Mouse (Mus musculus): ENCODE results near the gene Myo3b. TPM values are rescaled to one million over a fixed set of nuclear protein-coding genes. Genes with fewer than 3 reads are reported as not detected.

Myo3b gene
- polyA plus RNA-seq, 1 experiment from 2014 or later: 0.70 TPM

- Histone ChIP-seq H3K4me2 (ENCODE audit: low read depth, low read length) (no peak overlapping the region), H3K9ac (ENCODE audit: low read length) (no peak overlapping the region), H3K9me3 (ENCODE audit: control insufficient read depth, low read length) (no peaks in the 10 kb centered on the region), H3K27ac (ENCODE audit: low read length) (no peak overlapping the region), H3K4me1 (replicated peaks; ENCODE audit: control insufficient read depth, insufficient read depth, low read length) (peaks cover 6% of the 10 kb centered on the region), H3K27me3 (ENCODE audit: control insufficient read depth, insufficient read depth, low read depth, low read length) (no peaks in the 10 kb centered on the region), H3K4me3 (ENCODE audit: low read length) (no peak overlapping the region), H3K36me3 (ENCODE audit: control insufficient read depth, insufficient read depth, low read length) (peaks cover 28% of the 10 kb centered on the region)
- ATAC-seq (ENCODE audit: low read depth): no peak
- 22% methylated on average over 6 of the region's 6 CpGs for WGBS
Observed at GRCm38 (mm10) chr2:70018236-70018635, 20.7 kb upstream of the Myo3b start.

- Histone ChIP-seq H3K9ac (ENCODE audit: low read length) (no peak overlapping the region), H3K27me3 (ENCODE audit: control insufficient read depth, insufficient read depth, low read depth, low read length) (no peaks in the 10 kb centered on the region), H3K36me3 (ENCODE audit: control insufficient read depth, insufficient read depth, low read length) (peaks cover 19% of the 10 kb centered on the region), H3K9me3 (ENCODE audit: control insufficient read depth, low read length) (peaks cover 3% of the 10 kb centered on the region; the same call in 1 of the 2 replicates), H3K4me2 (ENCODE audit: low read depth, low read length) (no peak overlapping the region), H3K4me3 (ENCODE audit: low read length) (no peak overlapping the region), H3K27ac (ENCODE audit: low read length) (no peak overlapping the region), H3K4me1 (replicated peaks; ENCODE audit: control insufficient read depth, insufficient read depth, low read length) (no peaks in the 10 kb centered on the region)
- WGBS: 76% methylated on average over 2 of the region's 2 CpGs
- ATAC-seq (ENCODE audit: low read depth): no peak
Observed at GRCm38 (mm10) chr2:70024454-70024853, 14.5 kb upstream of the Myo3b start.

GRCm38 (mm10) chr2:70025711-70026110 is 13.2 kb upstream of the Myo3b start:
- 90% methylated on average over 5 of the region's 5 CpGs for WGBS
- no peaks in the 10 kb centered on the region for H3K27me3 ChIP-seq (ENCODE audit: control insufficient read depth, insufficient read depth, low read depth, low read length)
- peaks cover 14% of the 10 kb centered on the region for H3K36me3 ChIP-seq (ENCODE audit: control insufficient read depth, insufficient read depth, low read length)
- H3K9me3 ChIP-seq (ENCODE audit: control insufficient read depth, low read length): peaks cover 3% of the 10 kb centered on the region; the same call in 1 of the 2 replicates
- no peak overlapping the region for H3K27ac ChIP-seq (ENCODE audit: low read length)
- H3K4me1 ChIP-seq (replicated peaks; ENCODE audit: control insufficient read depth, insufficient read depth, low read length): no peaks in the 10 kb centered on the region
- no peak overlapping the region for H3K4me3 ChIP-seq (ENCODE audit: low read length)
- H3K4me2 ChIP-seq (ENCODE audit: low read depth, low read length): no peak overlapping the region
- ATAC-seq (ENCODE audit: low read depth): no peak
- H3K9ac ChIP-seq (ENCODE audit: low read length): no peak overlapping the region

- no peak overlapping the region for H3K27ac ChIP-seq (ENCODE audit: low read length)
- H3K4me2 ChIP-seq (ENCODE audit: low read depth, low read length): no peak overlapping the region
- no peak for ATAC-seq (ENCODE audit: low read depth)
- no peak overlapping the region for H3K4me3 ChIP-seq (ENCODE audit: low read length)
- H3K36me3 ChIP-seq (ENCODE audit: control insufficient read depth, insufficient read depth, low read length): no peaks in the 10 kb centered on the region
- WGBS: 75% methylated on average over 2 of the region's 2 CpGs
- no peaks in the 10 kb centered on the region for H3K27me3 ChIP-seq (ENCODE audit: control insufficient read depth, insufficient read depth, low read depth, low read length)
- no peak overlapping the region for H3K9ac ChIP-seq (ENCODE audit: low read length)
- H3K9me3 ChIP-seq (ENCODE audit: control insufficient read depth, low read length): peaks cover 3% of the 10 kb centered on the region; the same call in 1 of the 2 replicates
- H3K4me1 ChIP-seq (replicated peaks; ENCODE audit: control insufficient read depth, insufficient read depth, low read length): no peaks in the 10 kb centered on the region
Observed at GRCm38 (mm10) chr2:70031472-70031871, 7.5 kb upstream of the Myo3b start.

GRCm38 (mm10) chr2:70034895-70035294 is 4.0 kb upstream of the Myo3b start:
- no peak overlapping the region for H3K9ac ChIP-seq (ENCODE audit: low read length)
- WGBS: 73% methylated on average over 5 of the region's 5 CpGs
- no peak overlapping the region for H3K4me2 ChIP-seq (ENCODE audit: low read depth, low read length)
- H3K27ac ChIP-seq (ENCODE audit: low read length): no peak overlapping the region
- H3K4me3 ChIP-seq (ENCODE audit: low read length): no peak overlapping the region
- ATAC-seq (ENCODE audit: low read depth): no peak
- H3K4me1 ChIP-seq (replicated peaks; ENCODE audit: control insufficient read depth, insufficient read depth, low read length): no peaks in the 10 kb centered on the region
- H3K36me3 ChIP-seq (ENCODE audit: control insufficient read depth, insufficient read depth, low read length): no peaks in the 10 kb centered on the region
- no peaks in the 10 kb centered on the region for H3K27me3 ChIP-seq (ENCODE audit: control insufficient read depth, insufficient read depth, low read depth, low read length)
- H3K9me3 ChIP-seq (ENCODE audit: control insufficient read depth, low read length): no peaks in the 10 kb centered on the region

- 50% methylated on average over 1 of the region's 1 CpGs for WGBS
- H3K27me3 ChIP-seq (ENCODE audit: control insufficient read depth, insufficient read depth, low read depth, low read length): no peaks in the 10 kb centered on the region
- no peak overlapping the region for H3K4me2 ChIP-seq (ENCODE audit: low read depth, low read length)
- H3K4me1 ChIP-seq (replicated peaks; ENCODE audit: control insufficient read depth, insufficient read depth, low read length): no peaks in the 10 kb centered on the region
- H3K9me3 ChIP-seq (ENCODE audit: control insufficient read depth, low read length): no peaks in the 10 kb centered on the region
- no peak overlapping the region for H3K27ac ChIP-seq (ENCODE audit: low read length)
- no peak overlapping the region for H3K4me3 ChIP-seq (ENCODE audit: low read length)
- H3K9ac ChIP-seq (ENCODE audit: low read length): no peak overlapping the region
- H3K36me3 ChIP-seq (ENCODE audit: control insufficient read depth, insufficient read depth, low read length): no peaks in the 10 kb centered on the region
- ATAC-seq (ENCODE audit: low read depth): no peak
Observed at GRCm38 (mm10) chr2:70035358-70035757, 3.6 kb upstream of the Myo3b start.

- H3K4me3 ChIP-seq (ENCODE audit: low read length): no peak overlapping the region
- H3K27me3 ChIP-seq (ENCODE audit: control insufficient read depth, insufficient read depth, low read depth, low read length): no peaks in the 10 kb centered on the region
- H3K36me3 ChIP-seq (ENCODE audit: control insufficient read depth, insufficient read depth, low read length): no peaks in the 10 kb centered on the region
- no peak overlapping the region for H3K9ac ChIP-seq (ENCODE audit: low read length)
- no peaks in the 10 kb centered on the region for H3K9me3 ChIP-seq (ENCODE audit: control insufficient read depth, low read length)
- WGBS: 74% methylated on average over 8 of the region's 8 CpGs
- H3K4me1 ChIP-seq (replicated peaks; ENCODE audit: control insufficient read depth, insufficient read depth, low read length): no peaks in the 10 kb centered on the region
- no peak overlapping the region for H3K27ac ChIP-seq (ENCODE audit: low read length)
- H3K4me2 ChIP-seq (ENCODE audit: low read depth, low read length): no peak overlapping the region
- no peak for ATAC-seq (ENCODE audit: low read depth)
Observed at GRCm38 (mm10) chr2:70037221-70037620, 1.7 kb upstream of the Myo3b start.

GRCm38 (mm10) chr2:70044466-70044865 is 5.5 kb downstream of the Myo3b start:
- no peaks in the 10 kb centered on the region for H3K9me3 ChIP-seq (ENCODE audit: control insufficient read depth, low read length)
- H3K4me2 ChIP-seq (ENCODE audit: low read depth, low read length): no peak overlapping the region
- 66% methylated on average over 6 of the region's 6 CpGs for WGBS
- no peaks in the 10 kb centered on the region for H3K4me1 ChIP-seq (replicated peaks; ENCODE audit: control insufficient read depth, insufficient read depth, low read length)
- H3K36me3 ChIP-seq (ENCODE audit: control insufficient read depth, insufficient read depth, low read length): no peaks in the 10 kb centered on the region
- no peaks in the 10 kb centered on the region for H3K27me3 ChIP-seq (ENCODE audit: control insufficient read depth, insufficient read depth, low read depth, low read length)
- no peak overlapping the region for H3K4me3 ChIP-seq (ENCODE audit: low read length)
- ATAC-seq (ENCODE audit: low read depth): no peak
- H3K27ac ChIP-seq (ENCODE audit: low read length): no peak overlapping the region
- H3K9ac ChIP-seq (ENCODE audit: low read length): no peak overlapping the region

- Histone ChIP-seq H3K27me3 (ENCODE audit: control insufficient read depth, insufficient read depth, low read depth, low read length) (no peaks in the 10 kb centered on the region), H3K9me3 (ENCODE audit: control insufficient read depth, low read length) (no peaks in the 10 kb centered on the region), H3K9ac (ENCODE audit: low read length) (no peak overlapping the region), H3K27ac (ENCODE audit: low read length) (no peak overlapping the region), H3K4me1 (replicated peaks; ENCODE audit: control insufficient read depth, insufficient read depth, low read length) (no peaks in the 10 kb centered on the region), H3K4me3 (ENCODE audit: low read length) (no peak overlapping the region), H3K4me2 (ENCODE audit: low read depth, low read length) (no peak overlapping the region), H3K36me3 (ENCODE audit: control insufficient read depth, insufficient read depth, low read length) (no peaks in the 10 kb centered on the region)
- no peak for ATAC-seq (ENCODE audit: low read depth)
- 84% methylated on average over 11 of the region's 11 CpGs for WGBS
Observed at GRCm38 (mm10) chr2:70047868-70048267, 8.9 kb downstream of the Myo3b start.

GRCm38 (mm10) chr2:70053803-70054202 is 14.9 kb downstream of the Myo3b start:
- Histone ChIP-seq H3K4me1 (replicated peaks; ENCODE audit: control insufficient read depth, insufficient read depth, low read length) (no peaks in the 10 kb centered on the region), H3K9me3 (ENCODE audit: control insufficient read depth, low read length) (no peaks in the 10 kb centered on the region), H3K9ac (ENCODE audit: low read length) (no peak overlapping the region), H3K27ac (ENCODE audit: low read length) (no peak overlapping the region), H3K4me2 (ENCODE audit: low read depth, low read length) (no peak overlapping the region), H3K36me3 (ENCODE audit: control insufficient read depth, insufficient read depth, low read length) (no peaks in the 10 kb centered on the region), H3K4me3 (ENCODE audit: low read length) (no peak overlapping the region), H3K27me3 (ENCODE audit: control insufficient read depth, insufficient read depth, low read depth, low read length) (no peaks in the 10 kb centered on the region)
- WGBS: 79% methylated on average over 9 of the region's 9 CpGs
- ATAC-seq (ENCODE audit: low read depth): no peak

All from lung, embryonic 16.5 days (tissue).